Mouse (Mus musculus) hindbrain, embryonic 16.5 days (tissue): Measurements from ENCODE around the gene Upf2. TPM values are rescaled to one million over a fixed set of nuclear protein-coding genes. Genes with fewer than 3 reads are reported as not detected.

Source experiments
- ATAC-seq: fragments of 200-750 bp; cut with Nextera tagmentation; 2 replicates; pipeline ENCODE4 v1.8.0; 2017; ENCODE audit warnings: moderate TSS enrichment, moderate library complexity
- H3K27ac ChIP-seq: fragments of 300-500 bp; sonication (generic); 2 replicates; pipeline ENCODE4 v1.5.1; 2014; ENCODE audit warnings: low read depth, mild to moderate bottlenecking, control low read depth, low read length, moderate library complexity
- H3K27me3 ChIP-seq: fragments of 300-500 bp; sonication (generic); replicated peaks from 2 replicates; pipeline ENCODE4 v1.6.1; 2014; ENCODE audit warnings: low read length; ENCODE audit not compliant: control insufficient read depth, insufficient read depth
- H3K36me3 ChIP-seq: fragments of 300-500 bp; sonication (generic); 2 replicates; pipeline ENCODE4 v1.6.1; 2014; ENCODE audit warnings: mild to moderate bottlenecking, low read length, moderate library complexity, mixed read lengths; ENCODE audit not compliant: control insufficient read depth, insufficient read depth
- H3K4me1 ChIP-seq: fragments of 300-500 bp; sonication (generic); 2 replicates; pipeline ENCODE4 v1.6.1; 2014; ENCODE audit warnings: low read depth, low read length; ENCODE audit not compliant: control insufficient read depth, insufficient read depth
- H3K4me2 ChIP-seq: fragments of 300-500 bp; sonication (generic); 2 replicates; pipeline ENCODE4 v1.6.1; 2014; ENCODE audit warnings: mild to moderate bottlenecking, low read length, control low read depth, moderate library complexity
- H3K4me3 ChIP-seq: fragments of 300-500 bp; sonication (generic); 2 replicates; pipeline ENCODE4 v1.5.1; 2014; ENCODE audit warnings: mild to moderate bottlenecking, low read length, control low read depth, moderate library complexity
- H3K9ac ChIP-seq: fragments of 300-500 bp; sonication (generic); 2 replicates; pipeline ENCODE4 v1.6.1; 2014; ENCODE audit warnings: low read depth, mild to moderate bottlenecking, control low read depth, low read length, moderate library complexity
- H3K9me3 ChIP-seq: fragments of 300-500 bp; sonication (generic); 2 replicates; pipeline ENCODE4 v1.6.1; 2014; ENCODE audit warnings: mild to moderate bottlenecking, low read length, moderate library complexity; ENCODE audit not compliant: control insufficient read depth
- WGBS: fragments of 180-500 bp; shearing (Covaris S2); extraction: QIAGEN DNeasy Blood & Tissue Kit; methylation state at CpG from one replicate; pipeline ENCODE4 v1.1.7; 2014; 5-methylcytosine and 5-hydroxymethylcytosine counted together
- polyA plus RNA-seq: library from polyadenylated mRNA; unstranded; fragments of >200 nt; fragmentation: Nextera tagmentation; extraction: Ambion mirVana; gene quantifications from 2 replicates; pipeline ENCODE4 v1.2.1, GENCODE M21; 2015

The Upf2 gene
- polyA plus RNA-seq, 1 experiment from 2014 or later = 6.4 TPM

- H3K27me3 ChIP-seq = no peaks in the 10 kb centered on the region
- H3K4me1 ChIP-seq = no peaks in the 10 kb centered on the region
- H3K4me3 ChIP-seq = no peak overlapping the region
- no peak overlapping the region for H3K9ac ChIP-seq
- H3K36me3 ChIP-seq = peaks cover 10% of the 10 kb centered on the region
- no peak overlapping the region for H3K27ac ChIP-seq
- no peak for ATAC-seq
- no peaks in the 10 kb centered on the region for H3K9me3 ChIP-seq
- 92% methylated on average over 1 of the region's 1 CpGs for WGBS
- H3K4me2 ChIP-seq = no peak overlapping the region
Observed at GRCm38 (mm10) chr2:6042644-6043043, 91.4 kb downstream of the Upf2 start.

DNA sequence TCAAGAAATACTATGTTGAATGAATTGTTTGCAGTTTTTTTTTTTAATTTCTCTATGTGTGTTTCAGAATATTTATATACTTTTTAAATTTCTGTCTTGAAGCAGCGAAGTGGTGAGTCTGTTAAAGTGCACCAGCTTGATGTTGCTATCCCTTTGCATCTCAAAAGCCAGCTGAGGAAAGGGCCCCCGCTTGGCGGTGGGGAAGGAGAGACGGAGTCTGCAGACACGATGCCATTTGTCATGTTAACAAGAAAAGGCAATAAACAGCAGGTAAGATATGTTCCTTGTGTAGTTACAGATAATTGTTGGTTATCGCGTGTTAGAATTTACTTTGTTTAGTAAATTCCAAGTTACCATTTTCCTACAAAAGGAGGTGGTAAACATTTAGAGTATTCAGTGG lies 95.5 kb downstream of the Upf2 start:
- H3K4me3 ChIP-seq = no peak overlapping the region
- WGBS = 64% methylated on average over 7 of the region's 7 CpGs
- H3K9me3 ChIP-seq = no peaks in the 10 kb centered on the region
- H3K9ac ChIP-seq = no peak overlapping the region
- peaks cover 8% of the 10 kb centered on the region for H3K36me3 ChIP-seq
- H3K4me1 ChIP-seq = no peaks in the 10 kb centered on the region
- ATAC-seq = no peak
- H3K27me3 ChIP-seq = no peaks in the 10 kb centered on the region
- no peak overlapping the region for H3K27ac ChIP-seq
- H3K4me2 ChIP-seq = no peak overlapping the region

GRCm38 (mm10) chr2:6048570-6048969 lies 97.3 kb downstream of the Upf2 start:
- Histone ChIP-seq H3K36me3 (peaks cover 19% of the 10 kb centered on the region), H3K9ac (no peak overlapping the region), H3K4me3 (no peak overlapping the region), H3K9me3 (no peaks in the 10 kb centered on the region), H3K27me3 (no peaks in the 10 kb centered on the region), H3K4me1 (no peaks in the 10 kb centered on the region), H3K27ac (no peak overlapping the region), H3K4me2 (no peak overlapping the region)
- ATAC-seq = no peak
- WGBS = 84% methylated on average over 4 of the region's 4 CpGs

GRCm38 (mm10) chr2:6049018-6049417 lies 97.7 kb downstream of the Upf2 start:
- Histone ChIP-seq H3K9me3 (no peaks in the 10 kb centered on the region), H3K4me3 (no peak overlapping the region), H3K4me2 (no peak overlapping the region), H3K36me3 (peaks cover 19% of the 10 kb centered on the region), H3K9ac (no peak overlapping the region), H3K27me3 (no peaks in the 10 kb centered on the region), H3K4me1 (no peaks in the 10 kb centered on the region), H3K27ac (no peak overlapping the region)
- WGBS = 86% methylated on average over 3 of the region's 3 CpGs
- no peak for ATAC-seq

GRCm38 (mm10) chr2:6055466-6055865 lies 104.2 kb downstream of the Upf2 start:
- Histone ChIP-seq H3K4me2 (no peak overlapping the region), H3K9me3 (no peaks in the 10 kb centered on the region), H3K27me3 (no peaks in the 10 kb centered on the region), H3K4me3 (no peak overlapping the region), H3K27ac (no peak overlapping the region), H3K4me1 (no peaks in the 10 kb centered on the region), H3K9ac (no peak overlapping the region), H3K36me3 (peaks cover 17% of the 10 kb centered on the region)
- ATAC-seq = no peak
- WGBS = 73% methylated on average over 11 of the region's 11 CpGs

- Histone ChIP-seq H3K36me3 (peaks cover 16% of the 10 kb centered on the region), H3K9ac (no peak overlapping the region), H3K27ac (no peak overlapping the region), H3K27me3 (no peaks in the 10 kb centered on the region), H3K4me3 (no peak overlapping the region), H3K4me2 (no peak overlapping the region), H3K4me1 (no peaks in the 10 kb centered on the region), H3K9me3 (no peaks in the 10 kb centered on the region)
- no peak for ATAC-seq
- WGBS = 90% methylated on average over 3 of the region's 3 CpGs
Observed at GRCm38 (mm10) chr2:6056518-6056917, 105.2 kb downstream of the Upf2 start.

DNA sequence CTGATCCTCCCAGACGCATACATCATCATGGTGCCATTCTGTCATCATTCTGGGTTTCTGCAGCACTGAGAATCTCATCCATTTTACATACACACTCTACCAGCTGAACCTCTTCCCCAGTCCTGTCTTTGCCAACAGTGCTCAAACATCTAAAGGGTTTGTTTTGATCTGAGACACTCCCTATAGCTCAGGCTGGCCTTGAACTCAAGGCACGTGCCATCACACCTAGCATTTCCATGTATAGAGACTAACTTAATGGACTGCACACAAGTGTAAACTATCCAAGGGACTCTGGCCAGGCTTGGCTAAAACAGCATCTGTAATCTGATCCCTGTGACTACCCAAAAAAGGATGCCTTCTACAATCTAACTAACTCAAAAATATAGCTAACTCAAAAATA lies 108.0 kb downstream of the Upf2 start:
- WGBS = 82% methylated on average over 2 of the region's 2 CpGs
- Histone ChIP-seq H3K4me3 (no peak overlapping the region), H3K4me1 (no peaks in the 10 kb centered on the region), H3K9ac (no peak overlapping the region), H3K27ac (no peak overlapping the region), H3K9me3 (no peaks in the 10 kb centered on the region), H3K36me3 (peaks cover 3% of the 10 kb centered on the region; the same call in 1 of the 2 replicates), H3K27me3 (no peaks in the 10 kb centered on the region), H3K4me2 (no peak overlapping the region)
- no peak for ATAC-seq

DNA sequence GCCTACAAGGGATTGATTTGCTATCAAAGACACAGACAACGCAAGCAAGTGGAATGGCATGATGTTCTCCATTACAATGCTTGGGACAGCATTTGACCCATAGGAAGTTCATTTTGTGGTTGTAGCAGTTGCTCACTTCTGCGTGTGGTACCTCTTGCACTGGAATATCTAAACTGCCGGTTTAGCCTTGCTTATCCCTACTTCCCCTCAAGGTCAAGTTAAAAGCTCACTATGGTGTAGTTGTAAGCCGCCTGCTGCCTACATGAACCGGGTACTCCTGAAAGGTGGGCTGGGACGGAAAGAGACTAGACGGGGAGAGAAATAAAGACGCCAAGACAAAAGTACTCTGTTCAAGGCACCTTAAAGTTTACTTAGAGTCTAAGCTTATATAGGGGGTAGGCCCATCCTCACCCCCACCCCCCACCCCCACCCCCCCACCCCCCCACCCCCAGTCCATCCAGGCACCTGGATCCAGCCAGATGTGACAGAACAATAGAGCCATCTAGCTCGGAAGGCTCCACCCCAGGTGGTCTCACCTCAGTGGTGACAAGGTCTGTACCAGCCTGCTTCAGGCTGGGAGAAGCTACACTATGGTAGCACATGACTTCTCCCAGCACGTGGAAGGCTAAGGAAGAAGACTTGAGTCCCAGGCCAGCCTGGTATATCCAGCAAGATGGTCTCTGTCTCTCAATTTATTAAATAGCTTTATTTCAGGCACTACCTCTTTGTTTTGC lies 109.0 kb downstream of the Upf2 start:
- H3K27me3 ChIP-seq = no peaks in the 10 kb centered on the region
- peaks cover 3% of the 10 kb centered on the region; the same call in 1 of the 2 replicates for H3K36me3 ChIP-seq
- H3K4me2 ChIP-seq = no peak overlapping the region
- no peak overlapping the region for H3K4me3 ChIP-seq
- no peak overlapping the region for H3K27ac ChIP-seq
- no peaks in the 10 kb centered on the region for H3K9me3 ChIP-seq
- no peak overlapping the region for H3K9ac ChIP-seq
- 86% methylated on average over 9 of the region's 10 CpGs for WGBS
- no peaks in the 10 kb centered on the region for H3K4me1 ChIP-seq
- ATAC-seq = no peak

DNA sequence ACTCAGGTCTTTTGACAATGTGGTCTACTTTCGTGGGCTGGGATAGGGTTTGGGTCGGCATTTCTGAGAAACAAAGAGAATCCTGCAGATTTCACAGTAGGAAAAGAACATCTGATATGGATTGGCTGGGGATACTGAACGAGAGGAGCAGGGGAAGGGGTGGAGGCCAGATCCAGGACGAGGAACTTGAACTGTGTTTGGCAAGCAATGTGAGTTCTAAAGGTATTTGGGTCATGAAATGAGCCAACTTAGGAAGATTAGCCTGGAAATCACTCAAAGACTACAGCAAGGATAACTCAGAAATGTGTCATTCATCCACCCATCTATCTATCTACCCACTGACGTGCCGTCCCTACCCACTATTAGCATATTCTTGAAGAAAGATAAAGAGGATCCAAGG lies 116.1 kb downstream of the Upf2 start:
- no peak overlapping the region for H3K9ac ChIP-seq
- H3K9me3 ChIP-seq = 0 out of 2 replicates have a peak, but pooled peaks cover 3% of the 10 kb centered on the region
- H3K4me1 ChIP-seq = no peaks in the 10 kb centered on the region
- WGBS = 87% methylated on average over 6 of the region's 6 CpGs
- no peak overlapping the region for H3K4me2 ChIP-seq
- no peak overlapping the region for H3K27ac ChIP-seq
- H3K4me3 ChIP-seq = no peak overlapping the region
- H3K36me3 ChIP-seq = no peaks in the 10 kb centered on the region
- ATAC-seq = no peak
- H3K27me3 ChIP-seq = no peaks in the 10 kb centered on the region
